Mouse (Mus musculus) testis, adult 2 months (tissue): ENCODE measurements around the gene Tor4a.

Experiments used
- CTCF ChIP-seq: fragments of 200-500 bp; IDR thresholded peaks from 2 replicates; pipeline ENCODE4 v1.5.1; 2012; ENCODE audit warnings: low read depth, mild to moderate bottlenecking, inconsistent platforms, low read length, moderate library complexity; ENCODE audit not compliant: control insufficient read depth, insufficient read depth, insufficient replicate concordance
- POLR2A ChIP-seq: fragments of 200-500 bp; IDR thresholded peaks from 2 replicates; pipeline ENCODE4 v1.6.1; 2012; ENCODE audit warnings: low read depth, mild to moderate bottlenecking, inconsistent platforms, low read length, moderate library complexity; ENCODE audit not compliant: control insufficient read depth

DNA sequence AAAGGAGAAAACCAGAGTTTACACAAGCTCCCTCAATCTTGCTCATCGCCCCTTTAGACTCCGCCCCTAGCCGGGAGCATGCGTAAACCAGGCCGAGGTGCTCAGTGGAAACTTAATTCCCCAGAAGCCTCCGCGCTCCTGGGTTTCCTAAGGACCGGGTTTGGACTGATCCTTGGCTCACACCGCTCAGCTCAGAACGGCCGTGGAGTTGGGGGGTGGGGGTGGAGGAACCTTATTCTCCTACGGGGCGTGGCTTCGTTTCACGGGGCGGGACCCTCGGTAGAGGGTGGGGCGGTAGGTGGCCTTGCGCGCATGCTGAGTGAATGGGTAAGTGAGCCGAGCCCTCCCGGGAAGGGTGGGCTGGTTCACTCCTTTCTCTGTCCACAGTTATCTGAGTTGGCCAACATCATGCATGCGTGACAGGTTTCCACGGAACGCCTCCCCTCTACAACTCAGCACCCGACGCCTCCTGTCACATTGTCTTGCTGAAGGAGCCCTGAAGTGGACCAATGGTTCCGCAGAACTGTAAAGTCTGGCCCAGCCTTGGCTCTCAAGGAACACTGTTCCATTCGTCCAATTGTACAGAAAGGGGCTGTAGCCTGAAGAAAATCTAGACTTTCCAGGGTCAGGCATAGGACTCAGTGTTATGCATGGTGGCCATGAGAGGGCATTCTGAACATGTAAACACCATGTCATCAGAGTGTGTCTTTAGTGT lies 44.2 kb upstream of the Tor4a start:
- TF ChIP-seq CTCF (no peak), POLR2A (no peak)
